Mouse (Mus musculus) olfactory bulb, adult 2 months (tissue): Measurements from ENCODE around the gene Man1c1. TPM values are rescaled to one million over a fixed set of nuclear protein-coding genes. Genes with fewer than 3 reads are reported as not detected.

Experiments used
- H3K27ac ChIP-seq: fragments of 200-500 bp; 2 replicates; pipeline ENCODE4 v1.5.1; 2012; ENCODE audit warnings: low read depth, low read length; ENCODE audit not compliant: insufficient read depth
- H3K4me1 ChIP-seq: fragments of 200-500 bp; 2 replicates; pipeline ENCODE4 v1.6.1; 2012; ENCODE audit warnings: low read length; ENCODE audit not compliant: control insufficient read depth, insufficient read depth
- H3K4me3 ChIP-seq: fragments of 200-500 bp; 2 replicates; pipeline ENCODE4 v1.5.1; 2012; ENCODE audit warnings: mild to moderate bottlenecking, low read depth, low read length, moderate library complexity; ENCODE audit not compliant: insufficient read depth
- CTCF ChIP-seq: fragments of 200-500 bp; IDR thresholded peaks from 2 replicates; pipeline ENCODE4 v1.5.1; 2012; ENCODE audit warnings: low read depth, mild to moderate bottlenecking, low read length, moderate library complexity; ENCODE audit not compliant: insufficient read depth
- POLR2A ChIP-seq: fragments of 200-500 bp; IDR thresholded peaks from 2 replicates; pipeline ENCODE4 v1.6.1; 2012; ENCODE audit warnings: mild to moderate bottlenecking, low read depth, low read length, moderate library complexity; ENCODE audit not compliant: insufficient read depth
- WGBS: fragments of 180-500 bp; shearing (Covaris S2); methylation state at CpG from one replicate; pipeline ENCODE4 v1.1.7; 2018; 5-methylcytosine and 5-hydroxymethylcytosine counted together
- polyA plus RNA-seq: library from polyadenylated mRNA; stranded (reverse); fragments of >200 nt; gene quantifications from 2 replicates; pipeline ENCODE4 v1.2.4, GENCODE M21; 2012; ENCODE audit warnings: low replicate concordance; ENCODE audit not compliant: missing spikeins, insufficient read depth, insufficient read length

Gene Man1c1
- polyA plus RNA-seq, 1 experiment, result not detected

- H3K4me3 ChIP-seq, result no peak overlapping the region
- no peak overlapping the region for H3K27ac ChIP-seq
- 84% methylated on average over 2 of the region's 2 CpGs for WGBS
- H3K4me1 ChIP-seq, result peaks cover 5% of the 10 kb centered on the region
- TF ChIP-seq POLR2A (no peak), CTCF (no peak)
Measured at GRCm38 (mm10) chr4:134652151-134652550, 51.9 kb downstream of the Man1c1 start.

GRCm38 (mm10) chr4:134651358-134651757 is 52.7 kb downstream of the Man1c1 start:
- Histone ChIP-seq H3K27ac (no peak overlapping the region), H3K4me1 (peaks cover 5% of the 10 kb centered on the region), H3K4me3 (no peak overlapping the region)
- TF ChIP-seq POLR2A (no peak), CTCF (no peak)
- 87% methylated on average over 7 of the region's 7 CpGs for WGBS

GRCm38 (mm10) chr4:134645042-134645948 is 58.8 kb downstream of the Man1c1 start:
- no peak for TF ChIP-seq CTCF
- no peak for TF ChIP-seq POLR2A
- WGBS, result 79% methylated on average over 21 of the region's 21 CpGs
- H3K27ac ChIP-seq, result no peak overlapping the region
- peaks cover 26% of the 10 kb centered on the region for H3K4me1 ChIP-seq
- no peak overlapping the region for H3K4me3 ChIP-seq

- 96% methylated on average over 6 of the region's 6 CpGs for WGBS
- H3K4me1 ChIP-seq, result peaks cover 29% of the 10 kb centered on the region
- H3K4me3 ChIP-seq, result no peak overlapping the region
- H3K27ac ChIP-seq, result no peak overlapping the region
- TF ChIP-seq CTCF (no peak), POLR2A (no peak)
Measured at GRCm38 (mm10) chr4:134644410-134644809, 59.7 kb downstream of the Man1c1 start.

- no peak for TF ChIP-seq POLR2A
- TF ChIP-seq CTCF, result no peak
- 40% methylated on average over 30 of the region's 30 CpGs for WGBS
- H3K4me3 ChIP-seq, result no peak overlapping the region
- no peak overlapping the region for H3K27ac ChIP-seq
- peaks cover 36% of the 10 kb centered on the region for H3K4me1 ChIP-seq
Measured at GRCm38 (mm10) chr4:134641711-134642516, 62.2 kb downstream of the Man1c1 start.

GRCm38 (mm10) chr4:134639325-134639724 is 64.8 kb downstream of the Man1c1 start:
- Histone ChIP-seq H3K4me1 (peaks cover 37% of the 10 kb centered on the region), H3K4me3 (no peak overlapping the region), H3K27ac (no peak overlapping the region)
- 77% methylated on average over 7 of the region's 7 CpGs for WGBS
- TF ChIP-seq CTCF (no peak), POLR2A (no peak)

- 63% methylated on average over 5 of the region's 5 CpGs for WGBS
- TF ChIP-seq CTCF (no peak), POLR2A (no peak)
- Histone ChIP-seq H3K4me1 (peaks cover 43% of the 10 kb centered on the region), H3K27ac (no peak overlapping the region), H3K4me3 (no peak overlapping the region)
Measured at GRCm38 (mm10) chr4:134638111-134638550, 66.0 kb downstream of the Man1c1 start.

- TF ChIP-seq POLR2A, result no peak
- TF ChIP-seq CTCF, result no peak
- no peak overlapping the region for H3K4me3 ChIP-seq
- WGBS, result 76% methylated on average over 8 of the region's 8 CpGs
- no peak overlapping the region for H3K27ac ChIP-seq
- H3K4me1 ChIP-seq, result peaks cover 44% of the 10 kb centered on the region
Measured at GRCm38 (mm10) chr4:134636406-134636805, 67.7 kb downstream of the Man1c1 start.

GRCm38 (mm10) chr4:134634001-134634400 is 70.1 kb downstream of the Man1c1 start:
- no peak overlapping the region for H3K4me3 ChIP-seq
- H3K4me1 ChIP-seq, result peaks cover 31% of the 10 kb centered on the region
- no peak overlapping the region for H3K27ac ChIP-seq
- 61% methylated on average over 13 of the region's 13 CpGs for WGBS
- TF ChIP-seq CTCF (no peak), POLR2A (no peak)
